In the genomic region with DNA sequence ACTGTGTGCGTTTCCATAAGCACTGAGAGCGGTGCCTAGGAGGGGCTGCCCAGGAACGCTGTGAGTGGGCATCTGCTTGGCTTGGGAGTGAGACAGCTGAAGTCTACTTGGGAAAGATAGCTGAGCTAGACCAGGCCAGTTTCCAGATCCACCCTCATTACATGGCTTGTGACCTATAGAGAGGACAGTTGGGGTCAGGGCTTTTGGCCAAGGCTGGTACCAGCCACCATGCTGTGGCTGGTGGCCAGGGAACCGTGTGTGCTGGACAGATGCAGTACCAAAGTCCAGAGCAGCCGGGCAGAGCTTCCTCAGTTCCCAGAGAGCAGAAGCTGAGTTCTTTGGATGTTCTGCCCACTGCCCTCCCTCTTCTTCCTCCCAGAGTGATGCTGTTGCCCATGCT, we compare ENCODE assay signal across 22 mouse cellular contexts. TPM values are rescaled to one million over a fixed set of nuclear protein-coding genes. Genes with fewer than 3 reads are reported as not detected.
DNase-seq lines count a peak whose midpoint lies in the region; ATAC-seq and TF ChIP-seq lines count a peak whose summit lies in the region.
"Had no signal": no experiment of that assay in that cellular context is flagged by ENCODE, and none has a peak within 500 bp of the region (broad histone marks: within the 10 kb centered on the region; RNA-seq: fewer than 3 reads in every experiment).

No protein-coding gene starts in this region.

- H3K79me2 ChIP-seq in liver, adult 2 months (ENCODE audit: control insufficient read depth, insufficient read depth, low read length) = no peaks in the 10 kb centered on the region

- H3K4me2 ChIP-seq in forebrain, embryonic 11.5 days (ENCODE audit: low read depth, low read length, severe bottlenecking) = no peak overlapping the region
- H3K4me2 ChIP-seq in forebrain, embryonic 15.5 days (replicated peaks) = no peak overlapping the region
- H3K4me2 ChIP-seq in kidney, embryonic 14.5 days (replicated peaks; ENCODE audit: low read depth, low read length) = no peak overlapping the region
- no peak overlapping the region for H3K4me2 ChIP-seq in liver, embryonic 11.5 days
- H3K4me2 ChIP-seq: forebrain, embryonic 12.5 days; hindbrain, embryonic 12.5 days; limb, embryonic 13.5 days; stomach, embryonic 15.5 days had no signal

- no peaks in the 10 kb centered on the region for H3K9me3 ChIP-seq in forebrain, embryonic 11.5 days (ENCODE audit: control insufficient read depth, low read length)
- no peaks in the 10 kb centered on the region for H3K9me3 ChIP-seq in forebrain, embryonic 15.5 days
- no peaks in the 10 kb centered on the region for H3K9me3 ChIP-seq in kidney, embryonic 14.5 days (ENCODE audit: control insufficient read depth, low read length)
- H3K9me3 ChIP-seq in liver, embryonic 11.5 days (ENCODE audit: control insufficient read depth, low read length) = no peaks in the 10 kb centered on the region
- H3K9me3 ChIP-seq: forebrain, embryonic 12.5 days; heart, embryonic 10.5 days; hindbrain, embryonic 12.5 days; limb, embryonic 13.5 days; stomach, embryonic 15.5 days had no signal

- no peaks in the 10 kb centered on the region for H3K27me3 ChIP-seq in forebrain, embryonic 11.5 days (ENCODE audit: control insufficient read depth, insufficient read depth, low read length)
- no peaks in the 10 kb centered on the region for H3K27me3 ChIP-seq in forebrain, embryonic 15.5 days
- H3K27me3 ChIP-seq in kidney, embryonic 14.5 days (ENCODE audit: control insufficient read depth, insufficient read depth, low read length) = no peaks in the 10 kb centered on the region
- no peaks in the 10 kb centered on the region for H3K27me3 ChIP-seq in liver, adult 2 months (ENCODE audit: control insufficient read depth, insufficient read depth, low read length)
- H3K27me3 ChIP-seq in liver, embryonic 11.5 days (replicated peaks; ENCODE audit: control insufficient read depth, insufficient read depth, low read length) = no peaks in the 10 kb centered on the region
- H3K27me3 ChIP-seq: forebrain, embryonic 12.5 days; hindbrain, embryonic 12.5 days; limb, embryonic 13.5 days; stomach, embryonic 15.5 days had no signal

- ATAC-seq in forebrain, embryonic 11.5 days (replicated peaks; ENCODE audit: low FRiP score) = no peak
- ATAC-seq in forebrain, embryonic 15.5 days (replicated peaks) = no peak
- no peak for ATAC-seq in kidney, embryonic 14.5 days (ENCODE audit: low FRiP score, low TSS enrichment)
- ATAC-seq in liver, embryonic 11.5 days (replicated peaks; ENCODE audit: low FRiP score) = no peak
- ATAC-seq: midbrain, embryonic 16.5 days had no signal

- no peak for TF ChIP-seq POLR2A in liver, adult 2 months (IDR thresholded peaks at IDR 0.05; ENCODE audit: extremely low read depth, insufficient read depth, low read length)

- WGBS in forebrain, embryonic 11.5 days = 86% methylated on average over 5 of the region's 5 CpGs
- WGBS in forebrain, embryonic 15.5 days = 90% methylated on average over 5 of the region's 5 CpGs
- 86% methylated on average over 5 of the region's 5 CpGs for WGBS in kidney, embryonic 14.5 days
- 33% methylated on average over 5 of the region's 5 CpGs for WGBS in liver, adult 2 months
- 80% methylated on average over 5 of the region's 5 CpGs for WGBS in liver, embryonic 11.5 days

- H3K9ac ChIP-seq in forebrain, embryonic 11.5 days (ENCODE audit: low read length) = no peak overlapping the region
- no peak overlapping the region for H3K9ac ChIP-seq in forebrain, embryonic 15.5 days (replicated peaks)
- no peak overlapping the region for H3K9ac ChIP-seq in kidney, embryonic 14.5 days (ENCODE audit: low read depth, low read length)
- no peak overlapping the region for H3K9ac ChIP-seq in liver, adult 2 months (ENCODE audit: low read depth, low read length)
- H3K9ac ChIP-seq in liver, embryonic 11.5 days (ENCODE audit: low read depth, low read length) = no peak overlapping the region
- H3K9ac ChIP-seq: forebrain, embryonic 12.5 days; hindbrain, embryonic 12.5 days; limb, embryonic 13.5 days; stomach, embryonic 15.5 days had no signal

- DNase-seq in forebrain, embryonic 11.5 days (ENCODE audit: low spot score) = peak; percentile 32
- DNase-seq in kidney, adult 18-20 months = peak; percentile 11
- peak; percentile 96 for DNase-seq in liver, adult 2 months (ENCODE audit: extremely low read depth, low read depth, low spot score)
- DNase-seq in liver, embryonic 11.5 days (ENCODE audit: low spot score) = no peak
- peak; percentile 23 to 61 for DNase-seq in gastrocnemius, adult 8-10 months (ENCODE audit: low spot score in 2 of 2)
- no peak for DNase-seq in frontal cortex, postnatal 36 days (ENCODE audit: low spot score in 2 of 2)
- DNase-seq: B cell, adult 2 months; cerebellum, adult 18-20 months; cerebellum, postnatal 25 days; lung, postnatal 10 days; right cerebral cortex, postnatal 25 days; thymus, adult 18-20 months; thymus, postnatal 4 days had no signal

- no peak for TF ChIP-seq CTCF in liver, adult 2 months (IDR thresholded peaks at IDR 0.05; ENCODE audit: low read depth, low read length)

- no peak overlapping the region for H3K4me3 ChIP-seq in forebrain, embryonic 11.5 days (ENCODE audit: low read depth, low read length)
- no peak overlapping the region for H3K4me3 ChIP-seq in forebrain, embryonic 15.5 days
- H3K4me3 ChIP-seq in kidney, embryonic 14.5 days (ENCODE audit: low read length) = no peak overlapping the region
- no peak overlapping the region for H3K4me3 ChIP-seq in liver, adult 2 months (ENCODE audit: insufficient read depth, low read depth, low read length)
- no peak overlapping the region for H3K4me3 ChIP-seq in liver, embryonic 11.5 days (ENCODE audit: low read depth, low read length)
- H3K4me3 ChIP-seq: forebrain, embryonic 12.5 days; heart, embryonic 10.5 days; hindbrain, embryonic 12.5 days; limb, embryonic 13.5 days; stomach, embryonic 15.5 days had no signal

- H3K36me3 ChIP-seq in forebrain, embryonic 11.5 days (ENCODE audit: control insufficient read depth, insufficient read depth, low read length) = no peaks in the 10 kb centered on the region
- H3K36me3 ChIP-seq in forebrain, embryonic 15.5 days = no peaks in the 10 kb centered on the region
- no peaks in the 10 kb centered on the region for H3K36me3 ChIP-seq in kidney, embryonic 14.5 days (ENCODE audit: control insufficient read depth, insufficient read depth, low read length)
- no peaks in the 10 kb centered on the region for H3K36me3 ChIP-seq in liver, adult 2 months (ENCODE audit: control insufficient read depth, insufficient read depth, low read length)
- no peaks in the 10 kb centered on the region for H3K36me3 ChIP-seq in liver, embryonic 11.5 days (ENCODE audit: control insufficient read depth, insufficient read depth, low read length)
- H3K36me3 ChIP-seq: forebrain, embryonic 12.5 days; heart, embryonic 10.5 days; hindbrain, embryonic 12.5 days; limb, embryonic 13.5 days; stomach, embryonic 15.5 days had no signal

- H3K4me1 ChIP-seq in forebrain, embryonic 11.5 days (replicated peaks; ENCODE audit: control insufficient read depth, insufficient read depth, low read length) = no peaks in the 10 kb centered on the region; the same call in 1 of the 2 replicates
- H3K4me1 ChIP-seq in forebrain, embryonic 15.5 days = 0 out of 2 replicates have a peak, but pooled peaks cover 1% of the 10 kb centered on the region
- H3K4me1 ChIP-seq in kidney, embryonic 14.5 days (ENCODE audit: control insufficient read depth, insufficient read depth, low read length) = no peaks in the 10 kb centered on the region
- peaks cover 15% of the 10 kb centered on the region for H3K4me1 ChIP-seq in liver, adult 2 months (ENCODE audit: control insufficient read depth, insufficient read depth, low read length)
- no peaks in the 10 kb centered on the region for H3K4me1 ChIP-seq in liver, embryonic 11.5 days (replicated peaks; ENCODE audit: control insufficient read depth, insufficient read depth, low read length)
- H3K4me1 ChIP-seq: forebrain, embryonic 12.5 days; heart, embryonic 10.5 days; hindbrain, embryonic 12.5 days; stomach, embryonic 15.5 days had no signal

- H3K27ac ChIP-seq in forebrain, embryonic 11.5 days (ENCODE audit: low read depth, low read length) = no peak overlapping the region
- H3K27ac ChIP-seq in forebrain, embryonic 15.5 days (replicated peaks) = no peak overlapping the region
- no peak overlapping the region for H3K27ac ChIP-seq in kidney, embryonic 14.5 days (ENCODE audit: low read depth, low read length)
- peak overlapping the region; percentile 76 for H3K27ac ChIP-seq in liver, adult 2 months (replicated peaks; ENCODE audit: insufficient read depth, low read depth, low read length)
- no peak overlapping the region for H3K27ac ChIP-seq in liver, embryonic 11.5 days (ENCODE audit: low read depth, low read length)
- H3K27ac ChIP-seq: forebrain, embryonic 12.5 days; heart, embryonic 10.5 days; hindbrain, embryonic 12.5 days; limb, embryonic 13.5 days; stomach, embryonic 15.5 days had no signal

RNA-seq across cellular contexts. Expression of a gene that starts 7.6 kb away (rescaled TPM):
- polyA plus RNA-seq in forebrain, embryonic 11.5 days (2014; fragmentation: Nextera tagmentation; extraction: Ambion mirVana) = 1.1 and 1.9 TPM in 2 replicates
- 0.42 and 0.74 TPM in 2 replicates for polyA plus RNA-seq in forebrain, embryonic 15.5 days (2015; fragmentation: Nextera tagmentation; extraction: Ambion mirVana)
- polyA plus RNA-seq in kidney, embryonic 14.5 days (2014; fragmentation: Nextera tagmentation; extraction: Ambion mirVana) = 0.55 and 1.7 TPM in 2 replicates
- 306 and 460 TPM in 2 replicates for total RNA-seq in liver, adult 2 months (2014; rRNA removed)
- 45.7 and 126 TPM in 2 replicates for polyA plus RNA-seq in liver, adult 2 months (2012; rRNA removed)
- 1.3 and 1.8 TPM in 2 replicates for polyA plus RNA-seq in liver, embryonic 11.5 days (2014; fragmentation: Nextera tagmentation; extraction: Ambion mirVana)
- 1 to 10 TPM; 1.8 to 4.1 (median 3.5) TPM for total RNA-seq in gastrocnemius, adult 8-10 months (2022)
- total RNA-seq: neutrophil, adult 5-6 weeks had no signal

Comparison
In these comparisons a context has a peak if more than half of its experiments do, and no peak if none do; other contexts are left out.
1. DNase-seq: peak in forebrain, embryonic 11.5 days (single experiment), kidney, adult 18-20 months (single experiment), liver, adult 2 months (single experiment) and gastrocnemius, adult 8-10 months (2 of 2); none in liver, embryonic 11.5 days (single experiment) and frontal cortex, postnatal 36 days (0 of 2).
2. RNA of a gene that starts 7.6 kb away (polyA plus RNA-seq): 45.7 to 126 TPM in liver, adult 2 months; 1.1 to 1.9 TPM in forebrain, embryonic 11.5 days, 1.3 to 1.8 TPM in liver, embryonic 11.5 days, 0.42 to 0.74 TPM in forebrain, embryonic 15.5 days and 0.55 to 1.7 TPM in kidney, embryonic 14.5 days; every median in the first group is over 10 times any median in the second.